Mouse (Mus musculus) midbrain, embryonic 15.5 days (tissue): Measurements from ENCODE around the gene Eps8l2. TPM values are rescaled to one million over a fixed set of nuclear protein-coding genes. Genes with fewer than 3 reads are reported as not detected.

Experiments
- ATAC-seq: fragments of 200-750 bp; cut with Nextera tagmentation; replicated peaks from 2 replicates; pipeline ENCODE4 v1.8.0; 2017; ENCODE audit warnings: moderate TSS enrichment
- H3K27ac ChIP-seq: fragments of 300-500 bp; sonication (generic); 2 replicates; pipeline ENCODE4 v1.5.1; 2015; ENCODE audit warnings: mild to moderate bottlenecking, inconsistent platforms
- H3K27me3 ChIP-seq: fragments of 300-500 bp; sonication (generic); replicated peaks from 2 replicates; pipeline ENCODE4 v1.6.1; 2015; ENCODE audit warnings: inconsistent platforms
- H3K36me3 ChIP-seq: fragments of 300-500 bp; sonication (generic); replicated peaks from 2 replicates; pipeline ENCODE4 v1.6.1; 2015; ENCODE audit warnings: inconsistent platforms
- H3K4me1 ChIP-seq: fragments of 300-500 bp; sonication (generic); 2 replicates; pipeline ENCODE4 v1.6.1; 2015; ENCODE audit warnings: inconsistent platforms
- H3K4me2 ChIP-seq: fragments of 300-500 bp; sonication (generic); 2 replicates; pipeline ENCODE4 v1.6.1; 2015; ENCODE audit warnings: inconsistent platforms, mild to moderate bottlenecking, moderate library complexity
- H3K4me3 ChIP-seq: fragments of 300-500 bp; sonication (generic); 2 replicates; pipeline ENCODE4 v1.5.1; 2015; ENCODE audit warnings: mild to moderate bottlenecking, inconsistent platforms
- H3K9ac ChIP-seq: fragments of 300-500 bp; sonication (generic); 2 replicates; pipeline ENCODE4 v1.6.1; 2015; ENCODE audit warnings: mild to moderate bottlenecking, inconsistent platforms
- H3K9me3 ChIP-seq: fragments of 300-500 bp; sonication (generic); 2 replicates; pipeline ENCODE4 v1.6.1; 2016; ENCODE audit warnings: inconsistent platforms
- WGBS: fragments of 180-500 bp; shearing (Covaris S2); methylation state at CpG from one replicate; pipeline ENCODE4 v1.1.7; 2015; ENCODE audit warnings: mixed read lengths; 5-methylcytosine and 5-hydroxymethylcytosine counted together
- polyA plus RNA-seq: library from polyadenylated mRNA; unstranded; fragments of >200 nt; fragmentation: Nextera tagmentation; extraction: Ambion mirVana; gene quantifications from 2 replicates; pipeline ENCODE4 v1.2.1, GENCODE M21; 2015

Gene Eps8l2
- polyA plus RNA-seq, 1 experiment from 2014 or later = 0.66 TPM

DNA sequence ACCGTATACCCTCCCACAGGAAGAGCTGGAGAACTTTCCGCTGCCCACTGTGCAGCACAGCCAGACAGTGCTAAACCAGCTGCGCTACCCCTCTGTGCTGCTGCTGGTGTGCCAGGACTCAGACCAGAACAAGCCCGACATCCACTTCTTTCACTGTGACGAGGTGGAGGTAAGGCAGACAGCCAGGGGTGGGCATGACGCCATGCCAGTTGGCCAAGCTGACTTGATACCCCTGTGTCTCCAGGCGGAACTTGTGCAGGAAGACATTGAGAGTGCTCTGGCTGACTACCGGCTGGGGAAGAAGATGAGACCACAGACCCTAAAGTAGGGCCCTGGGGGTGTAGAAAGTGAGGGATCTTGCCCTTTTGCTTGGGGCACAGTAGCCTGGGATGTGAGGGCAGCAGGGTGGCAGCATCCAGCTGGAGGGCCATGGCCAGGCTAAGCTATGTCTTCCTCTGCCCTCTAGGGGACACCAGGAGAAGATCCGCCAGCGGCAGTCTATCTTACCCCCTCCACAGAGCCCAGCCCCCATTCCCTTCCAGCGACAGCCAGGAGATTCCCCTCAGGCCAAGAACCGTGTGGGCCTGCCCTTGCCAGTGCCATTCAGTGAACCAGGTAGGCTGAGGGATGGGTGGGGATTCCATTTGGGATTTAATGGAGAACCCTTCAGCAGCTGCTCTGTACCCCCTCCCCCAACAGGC, 17.1 kb downstream of the Eps8l2 start:
- H3K36me3 ChIP-seq = no peaks in the 10 kb centered on the region
- ATAC-seq = no peak
- H3K9me3 ChIP-seq = no peaks in the 10 kb centered on the region
- WGBS = 55% methylated on average over 12 of the region's 12 CpGs
- no peak overlapping the region for H3K4me2 ChIP-seq
- no peak overlapping the region for H3K4me3 ChIP-seq
- H3K9ac ChIP-seq = no peak overlapping the region
- no peaks in the 10 kb centered on the region; the same call in 1 of the 2 replicates for H3K27me3 ChIP-seq
- 0 out of 2 replicates have a peak overlapping the region, but pooled peaks have one; percentile 18 for H3K27ac ChIP-seq
- H3K4me1 ChIP-seq = peaks cover 13% of the 10 kb centered on the region

DNA sequence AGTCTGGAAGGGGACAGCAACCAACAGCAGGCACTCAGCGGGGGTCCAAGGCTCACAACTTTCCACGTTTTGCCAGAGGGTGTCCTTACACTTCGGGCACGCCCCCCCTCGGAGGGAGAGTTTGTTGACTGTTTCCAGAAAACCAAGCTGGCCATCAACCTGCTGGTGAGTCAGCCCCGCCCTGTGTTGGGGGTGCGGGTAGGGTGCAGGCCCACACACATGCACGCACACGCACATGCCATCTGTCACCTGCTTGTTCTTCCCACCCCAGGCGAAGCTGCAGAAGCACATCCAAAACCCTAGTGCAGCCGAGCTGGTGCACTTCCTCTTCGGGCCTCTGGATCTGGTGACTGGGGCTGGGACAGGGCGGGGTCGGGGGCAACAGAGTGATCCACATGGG, 18.3 kb downstream of the Eps8l2 start:
- H3K27ac ChIP-seq = no peak overlapping the region
- peaks cover 16% of the 10 kb centered on the region for H3K4me1 ChIP-seq
- no peaks in the 10 kb centered on the region for H3K36me3 ChIP-seq
- H3K27me3 ChIP-seq = peaks cover 8% of the 10 kb centered on the region
- H3K4me3 ChIP-seq = no peak overlapping the region
- no peaks in the 10 kb centered on the region for H3K9me3 ChIP-seq
- H3K4me2 ChIP-seq = no peak overlapping the region
- H3K9ac ChIP-seq = no peak overlapping the region
- 79% methylated on average over 14 of the region's 14 CpGs for WGBS
- no peak for ATAC-seq

DNA sequence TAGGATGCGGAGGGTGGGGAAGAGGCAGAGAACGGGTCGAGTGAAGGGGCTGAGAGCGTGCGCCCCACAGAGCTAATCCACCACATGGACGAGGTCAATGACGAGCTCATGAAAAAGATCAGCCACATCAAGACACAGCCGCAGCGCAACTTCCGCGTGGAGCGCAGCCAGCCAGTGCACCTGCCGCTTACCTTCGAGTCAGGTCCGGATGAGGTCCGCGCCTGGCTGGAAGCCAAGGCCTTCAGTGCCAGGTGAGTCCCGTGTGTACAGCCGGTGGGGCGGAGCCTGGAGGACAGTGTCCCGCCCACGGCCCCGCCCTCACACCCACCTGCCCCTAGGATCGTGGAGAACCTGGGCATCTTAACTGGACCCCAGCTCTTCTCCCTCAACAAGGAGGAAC, 22.8 kb downstream of the Eps8l2 start:
- no peaks in the 10 kb centered on the region for H3K36me3 ChIP-seq
- no peak for ATAC-seq
- H3K4me1 ChIP-seq = peaks cover 3% of the 10 kb centered on the region; the same call in 1 of the 2 replicates
- H3K27ac ChIP-seq = no peak overlapping the region
- no peak overlapping the region for H3K4me3 ChIP-seq
- no peaks in the 10 kb centered on the region for H3K9me3 ChIP-seq
- 15% methylated on average over 24 of the region's 24 CpGs for WGBS
- peak overlapping the region; percentile 34 for H3K4me2 ChIP-seq
- no peak overlapping the region for H3K9ac ChIP-seq
- H3K27me3 ChIP-seq = peaks cover 10% of the 10 kb centered on the region

DNA sequence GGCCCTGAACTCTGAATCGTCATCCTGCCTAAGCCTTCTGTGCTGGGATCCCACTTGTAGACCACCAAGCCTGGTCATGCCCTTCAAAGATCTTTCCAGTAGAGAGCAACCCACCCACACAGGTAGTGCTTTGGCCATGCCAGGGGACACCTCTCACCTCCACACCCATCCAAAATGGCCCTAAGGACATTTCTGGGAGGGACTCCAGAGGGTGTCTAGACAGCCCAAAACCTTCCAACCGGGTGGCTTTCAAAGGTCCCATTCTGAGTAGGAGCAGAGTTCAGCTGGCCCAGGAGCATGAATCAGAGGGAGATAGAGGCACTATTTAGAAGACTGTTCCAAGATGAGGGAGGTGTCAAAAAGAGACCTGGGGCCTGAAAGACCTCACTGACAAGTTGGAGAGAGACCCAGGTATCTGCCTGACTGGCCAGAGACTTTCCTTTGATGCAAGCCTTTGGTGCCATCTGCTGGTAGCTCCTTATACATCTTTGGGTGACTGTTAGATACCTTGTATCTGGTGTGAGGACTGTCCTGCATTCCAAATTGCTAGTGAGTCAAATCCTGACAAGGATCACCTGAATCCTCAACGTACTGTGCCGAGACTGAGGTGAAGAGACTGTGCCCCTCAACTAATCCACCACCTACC, 24.5 kb downstream of the Eps8l2 start:
- H3K36me3 ChIP-seq = no peaks in the 10 kb centered on the region
- no peak overlapping the region for H3K4me2 ChIP-seq
- H3K4me1 ChIP-seq = peaks cover 3% of the 10 kb centered on the region; the same call in 1 of the 2 replicates
- ATAC-seq = no peak
- no peaks in the 10 kb centered on the region for H3K9me3 ChIP-seq
- H3K9ac ChIP-seq = no peak overlapping the region
- no peak overlapping the region for H3K4me3 ChIP-seq
- H3K27me3 ChIP-seq = peaks cover 10% of the 10 kb centered on the region
- no peak overlapping the region for H3K27ac ChIP-seq
- 60% methylated on average over 4 of the region's 4 CpGs for WGBS

DNA sequence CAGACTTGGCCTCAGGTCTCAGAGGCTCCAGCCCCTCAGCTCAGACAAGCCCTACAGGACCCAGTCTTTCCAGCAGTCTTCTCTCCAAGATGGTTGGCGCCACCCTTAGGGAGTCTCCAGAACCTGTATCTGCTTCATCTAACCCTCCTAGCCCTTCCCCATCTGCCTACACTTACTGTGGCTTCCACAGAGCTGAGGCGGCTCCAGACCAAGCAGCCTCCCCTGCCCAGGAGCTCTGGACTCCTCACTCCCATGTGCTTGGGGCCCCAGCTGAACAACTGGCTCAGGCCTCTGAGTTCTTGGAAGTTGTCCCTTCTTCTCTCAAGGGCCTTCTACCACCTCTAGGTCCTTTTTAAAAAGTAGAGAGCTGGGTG, 25.1 kb downstream of the Eps8l2 start:
- H3K4me2 ChIP-seq = no peak overlapping the region
- no peak for ATAC-seq
- H3K27me3 ChIP-seq = peaks cover 10% of the 10 kb centered on the region
- peaks cover 3% of the 10 kb centered on the region; the same call in 1 of the 2 replicates for H3K4me1 ChIP-seq
- no peaks in the 10 kb centered on the region for H3K36me3 ChIP-seq
- no peak overlapping the region for H3K9ac ChIP-seq
- H3K9me3 ChIP-seq = no peaks in the 10 kb centered on the region
- 63% methylated on average over 2 of the region's 2 CpGs for WGBS
- H3K27ac ChIP-seq = no peak overlapping the region
- no peak overlapping the region for H3K4me3 ChIP-seq

DNA sequence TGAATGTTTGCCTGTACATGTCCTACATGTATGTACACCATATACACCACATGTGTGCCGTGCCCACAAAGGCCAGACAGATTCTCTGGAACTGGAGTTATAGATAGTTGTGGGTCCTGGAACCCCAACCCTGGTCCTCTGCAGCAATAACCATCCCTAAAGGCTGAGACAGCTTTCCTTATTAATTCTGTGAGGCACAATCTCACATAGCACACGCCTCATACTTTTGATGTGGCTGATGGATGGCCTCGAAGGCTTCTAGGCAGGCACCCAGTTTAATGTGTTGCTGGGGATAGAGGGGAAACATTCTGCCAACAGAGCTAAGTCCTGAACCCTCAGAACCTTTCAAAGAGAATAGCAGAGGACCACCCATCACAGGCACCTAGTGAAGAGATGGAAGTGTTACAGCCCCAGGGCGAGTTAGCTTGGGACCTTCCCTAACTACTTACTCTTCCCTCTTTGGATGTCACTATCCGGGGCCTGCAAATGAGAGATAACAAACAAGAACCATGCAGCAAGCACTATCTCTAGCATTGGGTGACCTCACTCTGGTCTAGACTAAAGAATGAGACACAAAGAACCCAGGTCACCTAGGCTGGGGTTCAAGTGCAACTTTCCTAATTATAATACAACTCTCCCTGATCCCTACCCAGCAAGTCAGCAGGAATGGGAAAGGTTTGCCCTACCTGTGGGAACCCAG, 25.8 kb downstream of the Eps8l2 start:
- no peak overlapping the region for H3K4me3 ChIP-seq
- no peaks in the 10 kb centered on the region for H3K9me3 ChIP-seq
- no peak for ATAC-seq
- WGBS = 87% methylated on average over 5 of the region's 5 CpGs
- peaks cover 3% of the 10 kb centered on the region; the same call in 1 of the 2 replicates for H3K4me1 ChIP-seq
- no peaks in the 10 kb centered on the region for H3K36me3 ChIP-seq
- no peak overlapping the region for H3K4me2 ChIP-seq
- no peak overlapping the region for H3K27ac ChIP-seq
- H3K27me3 ChIP-seq = peaks cover 10% of the 10 kb centered on the region
- no peak overlapping the region for H3K9ac ChIP-seq

DNA sequence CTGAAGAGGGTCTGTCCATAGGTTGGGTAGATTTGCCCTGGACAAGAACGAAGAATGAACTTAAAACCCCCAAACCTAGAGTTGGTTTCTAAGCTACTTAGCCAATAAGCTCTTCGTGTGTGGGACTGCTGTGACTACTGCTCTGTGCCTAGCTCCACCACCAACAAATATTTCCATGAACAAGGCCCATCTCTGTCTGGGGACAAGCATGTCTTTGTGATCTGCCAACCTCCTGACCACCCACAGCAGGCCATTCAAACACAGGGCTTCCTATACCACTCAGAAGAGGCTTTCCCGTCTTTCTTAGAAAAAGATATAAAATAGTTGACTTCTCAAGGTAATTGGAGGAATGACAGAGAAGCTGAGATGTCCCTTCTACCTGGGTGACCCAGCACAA, 26.4 kb downstream of the Eps8l2 start:
- no peak overlapping the region for H3K4me3 ChIP-seq
- peaks cover 10% of the 10 kb centered on the region for H3K27me3 ChIP-seq
- 69% methylated on average over 3 of the region's 3 CpGs for WGBS
- H3K4me2 ChIP-seq = no peak overlapping the region
- H3K36me3 ChIP-seq = no peaks in the 10 kb centered on the region
- no peak overlapping the region for H3K27ac ChIP-seq
- no peak overlapping the region for H3K9ac ChIP-seq
- H3K4me1 ChIP-seq = peaks cover 3% of the 10 kb centered on the region; the same call in 1 of the 2 replicates
- H3K9me3 ChIP-seq = no peaks in the 10 kb centered on the region
- no peak for ATAC-seq

DNA sequence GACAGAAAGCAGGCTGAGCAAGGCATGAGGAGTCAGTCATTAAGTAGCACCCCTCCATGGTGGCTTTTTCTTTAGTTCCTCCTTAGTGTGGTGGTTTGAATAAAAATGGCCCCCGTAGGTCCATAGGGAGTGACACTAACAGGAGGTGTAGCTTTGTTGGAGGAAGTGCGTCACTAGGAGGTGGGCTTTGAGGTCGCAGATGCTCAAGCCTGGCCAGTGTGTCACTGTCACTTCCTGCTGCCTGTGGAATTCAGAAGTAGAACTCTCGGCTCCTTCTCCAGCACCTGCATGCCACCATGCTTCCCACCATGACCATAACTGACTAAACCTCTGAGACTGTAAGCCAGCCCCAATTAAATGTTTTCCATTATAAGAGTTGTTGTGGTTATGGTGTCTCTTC, 28.7 kb downstream of the Eps8l2 start:
- no peak for ATAC-seq
- Histone ChIP-seq H3K36me3 (no peaks in the 10 kb centered on the region), H3K4me2 (no peak overlapping the region), H3K4me1 (no peaks in the 10 kb centered on the region), H3K4me3 (no peak overlapping the region), H3K9me3 (no peaks in the 10 kb centered on the region), H3K27me3 (no peaks in the 10 kb centered on the region), H3K9ac (no peak overlapping the region), H3K27ac (no peak overlapping the region)
- 89% methylated on average over 4 of the region's 4 CpGs for WGBS

DNA sequence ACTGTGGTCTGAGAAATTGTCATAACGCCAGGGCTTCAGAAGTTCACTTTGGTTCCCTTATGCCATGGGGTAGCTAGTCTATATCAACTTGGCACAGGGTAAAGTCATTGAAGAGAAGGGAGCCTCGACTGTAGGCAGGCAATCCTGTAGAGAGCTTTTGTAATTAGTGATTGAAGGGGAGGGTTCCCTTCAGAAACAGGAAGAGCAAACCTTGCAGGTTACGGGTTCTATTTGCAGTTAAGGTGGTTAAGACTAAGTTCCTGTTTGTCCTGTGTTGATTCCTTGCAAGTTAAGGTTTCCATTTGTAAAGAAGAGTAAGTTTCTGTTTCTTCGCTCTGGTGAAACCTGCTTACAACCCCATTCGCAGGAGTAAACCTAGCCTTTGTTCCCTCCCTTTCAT, 31.2 kb downstream of the Eps8l2 start:
- Histone ChIP-seq H3K9me3 (no peaks in the 10 kb centered on the region), H3K9ac (no peak overlapping the region), H3K4me1 (no peaks in the 10 kb centered on the region), H3K27me3 (no peaks in the 10 kb centered on the region), H3K4me3 (no peak overlapping the region), H3K4me2 (no peak overlapping the region), H3K36me3 (no peaks in the 10 kb centered on the region), H3K27ac (no peak overlapping the region)
- WGBS = 70% methylated on average over 5 of the region's 5 CpGs
- no peak for ATAC-seq

DNA sequence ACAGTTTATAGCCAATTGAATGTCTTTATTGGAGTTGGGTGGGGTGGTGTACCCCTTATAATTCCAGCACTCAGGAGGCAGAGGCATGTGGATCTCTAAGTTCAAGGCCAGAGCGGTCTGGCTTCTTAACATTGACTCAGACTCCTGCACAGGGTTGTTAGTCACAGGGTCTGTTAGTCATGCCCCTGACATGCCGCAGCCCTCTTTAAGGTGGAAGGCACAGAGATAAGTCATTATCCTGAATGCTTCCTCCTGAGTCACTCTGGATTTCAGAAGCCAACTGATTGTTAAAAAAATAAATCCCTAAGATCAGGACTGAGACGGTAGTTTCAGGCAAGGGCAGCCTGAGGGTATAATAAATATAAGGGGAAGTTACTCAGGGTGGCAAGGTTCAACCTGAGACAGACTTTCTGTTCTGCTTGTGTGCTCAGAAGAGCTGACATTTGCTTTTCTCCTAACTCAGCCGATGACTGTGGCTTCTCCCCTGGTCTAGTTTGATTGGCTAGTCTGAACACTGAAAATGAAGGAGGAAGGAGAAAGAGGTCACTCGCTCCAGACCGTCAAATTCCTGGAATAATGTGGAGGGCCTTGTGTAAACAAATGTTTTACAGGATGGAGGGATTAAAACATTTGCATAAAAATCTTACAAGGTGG, 33.4 kb downstream of the Eps8l2 start:
- H3K27me3 ChIP-seq = no peaks in the 10 kb centered on the region
- H3K9ac ChIP-seq = no peak overlapping the region
- no peak overlapping the region for H3K4me3 ChIP-seq
- H3K36me3 ChIP-seq = no peaks in the 10 kb centered on the region
- 70% methylated on average over 6 of the region's 6 CpGs for WGBS
- H3K4me2 ChIP-seq = no peak overlapping the region
- no peak overlapping the region for H3K27ac ChIP-seq
- no peaks in the 10 kb centered on the region for H3K4me1 ChIP-seq
- no peaks in the 10 kb centered on the region for H3K9me3 ChIP-seq
- ATAC-seq = no peak

DNA sequence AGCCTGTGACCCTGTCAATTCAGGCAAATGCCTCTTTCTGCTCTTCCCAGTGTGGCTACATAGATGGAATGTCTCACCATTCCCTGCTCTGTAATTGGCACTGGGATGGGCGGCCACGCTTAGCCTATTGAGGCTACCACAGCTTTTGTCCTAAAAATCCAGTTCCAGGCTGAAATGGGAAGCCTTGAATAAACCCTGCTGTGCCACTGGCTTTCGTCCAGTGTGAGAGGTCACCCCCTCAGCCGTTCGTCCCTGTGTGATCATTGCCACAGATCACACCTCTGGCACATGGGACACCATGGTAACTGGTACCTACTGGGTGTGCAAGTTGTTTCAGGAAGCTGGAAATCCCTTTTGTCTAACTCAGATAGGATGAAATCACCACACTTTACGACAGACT, 34.9 kb downstream of the Eps8l2 start:
- WGBS = 32% methylated on average over 6 of the region's 6 CpGs

DNA sequence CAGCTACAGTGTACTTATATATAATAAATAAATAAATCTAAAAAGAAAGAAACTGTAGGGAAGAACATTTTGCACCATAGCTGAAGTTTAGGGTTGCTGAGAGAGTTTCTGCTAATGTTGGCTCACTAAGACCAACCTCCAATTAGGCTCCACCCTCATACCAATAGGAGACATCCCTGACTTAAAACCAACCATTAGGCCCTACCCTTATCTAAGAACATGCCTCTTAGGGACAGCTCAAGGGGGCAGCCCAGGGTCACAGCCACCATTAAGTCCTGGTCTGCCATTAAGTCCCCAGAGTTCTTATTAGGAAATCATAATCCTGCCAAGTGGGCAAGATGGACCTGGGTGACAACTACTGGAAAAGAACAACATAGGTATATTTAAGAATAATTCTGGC, 35.7 kb downstream of the Eps8l2 start:
- no peak overlapping the region for H3K4me3 ChIP-seq
- no peaks in the 10 kb centered on the region for H3K27me3 ChIP-seq
- no peaks in the 10 kb centered on the region for H3K9me3 ChIP-seq
- H3K9ac ChIP-seq = no peak overlapping the region
- no peaks in the 10 kb centered on the region for H3K4me1 ChIP-seq
- H3K4me2 ChIP-seq = no peak overlapping the region
- H3K27ac ChIP-seq = no peak overlapping the region
- no peaks in the 10 kb centered on the region for H3K36me3 ChIP-seq
- no peak for ATAC-seq

More for the DNA sequence above, 34.9 kb downstream of the Eps8l2 start:
- H3K4me3 ChIP-seq = no peak overlapping the region
- no peak overlapping the region for H3K27ac ChIP-seq
- no peak overlapping the region for H3K9ac ChIP-seq
- no peak for ATAC-seq
- H3K4me1 ChIP-seq = no peaks in the 10 kb centered on the region
- no peak overlapping the region for H3K4me2 ChIP-seq
- no peaks in the 10 kb centered on the region for H3K27me3 ChIP-seq
- H3K36me3 ChIP-seq = no peaks in the 10 kb centered on the region
- H3K9me3 ChIP-seq = no peaks in the 10 kb centered on the region
